Mouse (Mus musculus) embryonic fibroblast, embryonic 13.5 days (primary cell): ENCODE measurements around the gene Ptov1.
A peak's percentile ranks its signal among the peaks of the same experiment; 100 is the strongest.

ENCODE experiments used
- CTCF ChIP-seq: IDR thresholded peaks from 2 replicates; pipeline ENCODE4 v1.5.1; 2011; ENCODE audit warnings: mild to moderate bottlenecking, control low read depth, low read length, moderate library complexity, borderline replicate concordance; ENCODE audit not compliant: insufficient read depth
- POLR2A ChIP-seq: IDR thresholded peaks from 2 replicates; pipeline ENCODE4 v1.6.1; 2011; ENCODE audit warnings: low read depth, mild to moderate bottlenecking, control low read depth, low read length, moderate library complexity

GRCm38 (mm10) chr7:44854356-44855031 is 15.1 kb downstream of the Ptov1 start:
- no peak for TF ChIP-seq CTCF
- TF ChIP-seq POLR2A, result peak; percentile 54
